Mouse (Mus musculus) spleen, adult 18-20 months (tissue): ENCODE measurements at regions not wholly inside any gene's neighbourhood (a gene's known extent, or its start where the extent isn't known, plus 50 kb on each side); places are given as distances from the start of the nearest gene placed in this dataset.

Source experiments
- DNase-seq, 2 experiments: peaks; one replicate each; pipeline ENCODE4 v3.0.0; 2022; ENCODE audit warnings: mixed read lengths in 2 of 2

DNA sequence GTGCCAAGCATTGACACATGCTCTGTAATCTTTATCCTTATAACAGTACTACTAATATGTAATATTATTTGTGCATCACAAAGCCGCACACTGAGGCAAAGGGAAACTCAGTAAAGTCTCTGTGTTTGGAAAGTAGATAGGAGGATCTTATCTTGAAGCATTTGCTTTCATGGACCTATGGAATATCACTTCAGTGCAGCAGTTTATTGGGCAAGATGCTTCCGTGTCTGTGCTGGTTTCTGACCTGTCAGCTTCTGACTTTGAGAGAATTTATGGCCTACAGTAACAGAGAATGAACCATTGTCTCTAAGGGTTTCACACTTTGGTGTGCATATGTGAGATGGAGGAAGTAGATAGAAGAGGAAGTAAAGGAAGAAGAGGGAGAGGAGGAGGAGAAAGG, 74.0 kb upstream of the Far2 start:
- no peak for DNase-seq

DNA sequence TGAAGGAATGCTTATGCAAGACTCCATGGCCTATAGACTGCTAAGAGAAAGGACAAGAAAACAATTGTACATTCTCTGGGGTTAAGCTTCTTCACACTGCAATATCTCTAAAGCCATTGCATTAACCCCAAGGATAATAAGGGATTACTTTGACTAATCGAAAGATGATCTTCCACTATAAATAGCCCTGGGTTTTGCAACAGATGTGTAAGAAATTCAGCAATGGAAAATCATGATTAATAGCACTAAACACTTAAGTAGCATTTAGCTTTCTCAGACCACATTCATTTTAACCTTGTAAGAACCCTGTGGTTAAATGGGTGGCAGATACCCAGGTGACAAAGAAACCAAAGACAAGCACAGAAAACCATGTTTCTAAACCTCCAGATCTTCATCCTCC, 71.1 kb upstream of the Far2 start:
- DNase-seq, result no peak

DNA sequence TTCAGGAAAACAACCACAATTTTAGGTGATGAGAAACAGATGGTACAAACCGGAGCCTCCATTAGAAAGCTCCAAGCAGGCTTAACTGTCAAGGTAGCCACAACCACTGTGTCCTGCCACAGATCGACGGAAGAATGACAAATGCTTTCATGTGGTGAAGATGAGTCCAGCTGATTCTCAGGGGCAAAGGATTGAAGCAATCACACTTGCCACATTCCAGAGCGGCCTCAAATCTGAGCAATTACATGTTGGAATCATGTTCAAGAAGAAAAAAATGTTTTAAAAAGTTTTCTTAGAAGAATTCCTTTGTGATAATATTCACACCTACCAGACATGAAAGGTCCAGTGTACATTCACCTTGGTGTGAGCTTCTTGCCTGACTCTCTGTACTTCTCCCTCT, 57.7 kb upstream of the Far2 start:
- DNase-seq, result no peak
